Comparison of ENCODE assay signal across 9 mouse cellular contexts in genomic region chr2:130581201-130581600, GRCm38 (mm10). TPM values are rescaled to one million over a fixed set of nuclear protein-coding genes. Genes with fewer than 3 reads are reported as not detected.
DNase-seq lines count a peak whose midpoint lies in the region; ATAC-seq lines count a peak whose summit lies in the region.
"Had no signal": no experiment of that assay in that cellular context is flagged by ENCODE, and none has a peak within 500 bp of the region (broad histone marks: within the 10 kb centered on the region; RNA-seq: fewer than 3 reads in every experiment).

No protein-coding gene starts in this region.

- WGBS in kidney, embryonic 16.5 days = 3% methylated on average over 16 of the region's 16 CpGs
- WGBS in forebrain, embryonic 11.5 days = 2% methylated on average over 16 of the region's 16 CpGs
- WGBS in limb, embryonic 11.5 days = 3% methylated on average over 16 of the region's 16 CpGs
- 3% methylated on average over 16 of the region's 16 CpGs for WGBS in neural tube, embryonic 15.5 days

- no peaks in the 10 kb centered on the region for H3K36me3 ChIP-seq in kidney, embryonic 16.5 days (ENCODE audit: insufficient read depth, low read length)
- no peaks in the 10 kb centered on the region for H3K36me3 ChIP-seq in forebrain, embryonic 11.5 days (ENCODE audit: control insufficient read depth, insufficient read depth, low read length)
- H3K36me3 ChIP-seq in limb, embryonic 11.5 days (ENCODE audit: control insufficient read depth, insufficient read depth, low read length) = no peaks in the 10 kb centered on the region
- H3K36me3 ChIP-seq in neural tube, embryonic 15.5 days = no peaks in the 10 kb centered on the region
- H3K36me3 ChIP-seq: G1E had no signal

- peak overlapping the region; percentile 54 for H3K4me2 ChIP-seq in kidney, embryonic 16.5 days (replicated peaks; ENCODE audit: low read depth, low read length)
- peak overlapping the region; percentile 28 for H3K4me2 ChIP-seq in forebrain, embryonic 11.5 days (ENCODE audit: low read depth, low read length, severe bottlenecking)
- peak overlapping the region; percentile 41 for H3K4me2 ChIP-seq in limb, embryonic 11.5 days (ENCODE audit: low read depth, severe bottlenecking)
- peak overlapping the region; percentile 54 for H3K4me2 ChIP-seq in neural tube, embryonic 15.5 days

- no peak overlapping the region for H3K9ac ChIP-seq in kidney, embryonic 16.5 days (replicated peaks; ENCODE audit: low read length)
- no peak overlapping the region for H3K9ac ChIP-seq in forebrain, embryonic 11.5 days (ENCODE audit: low read length)
- H3K9ac ChIP-seq in limb, embryonic 11.5 days (ENCODE audit: low read length) = no peak overlapping the region
- no peak overlapping the region for H3K9ac ChIP-seq in neural tube, embryonic 15.5 days (replicated peaks)

- peaks cover 65% of the 10 kb centered on the region for H3K27me3 ChIP-seq in kidney, embryonic 16.5 days (ENCODE audit: insufficient read depth, low read length)
- H3K27me3 ChIP-seq in forebrain, embryonic 11.5 days (ENCODE audit: control insufficient read depth, insufficient read depth, low read length) = peaks cover 65% of the 10 kb centered on the region
- peaks cover 65% of the 10 kb centered on the region for H3K27me3 ChIP-seq in limb, embryonic 11.5 days (ENCODE audit: control insufficient read depth, insufficient read depth, low read length)
- H3K27me3 ChIP-seq in neural tube, embryonic 15.5 days (replicated peaks) = peaks cover 77% of the 10 kb centered on the region

- ATAC-seq in kidney, embryonic 16.5 days (ENCODE audit: low FRiP score, low TSS enrichment) = no peak
- ATAC-seq in forebrain, embryonic 11.5 days (replicated peaks; ENCODE audit: low FRiP score) = no peak
- ATAC-seq in limb, embryonic 11.5 days (ENCODE audit: insufficient number of reproducible peaks, low FRiP score, low TSS enrichment, low read depth) = no peak
- no peak for ATAC-seq in neural tube, embryonic 15.5 days (ENCODE audit: low FRiP score)
- no peak for ATAC-seq in activated CD4-positive, CD25-positive, alpha-beta regulatory T cell, adult 4 months

- H3K9me3 ChIP-seq in kidney, embryonic 16.5 days (ENCODE audit: low read length) = no peaks in the 10 kb centered on the region
- no peaks in the 10 kb centered on the region for H3K9me3 ChIP-seq in forebrain, embryonic 11.5 days (ENCODE audit: control insufficient read depth, low read length)
- H3K9me3 ChIP-seq in limb, embryonic 11.5 days (ENCODE audit: control insufficient read depth, low read length) = no peaks in the 10 kb centered on the region
- no peaks in the 10 kb centered on the region for H3K9me3 ChIP-seq in neural tube, embryonic 15.5 days (replicated peaks)
- H3K9me3 ChIP-seq: G1E had no signal

- DNase-seq in kidney, adult 9 months = no peak
- no peak for DNase-seq in forebrain, embryonic 11.5 days (ENCODE audit: low spot score)
- no peak for DNase-seq in limb, embryonic 11.5 days (ENCODE audit: low spot score)
- DNase-seq in embryo, embryonic 10 days (ENCODE audit: low spot score) = no peak
- no peak for DNase-seq in kidney, postnatal 4 days

- peak overlapping the region; percentile 39 for H3K4me3 ChIP-seq in kidney, embryonic 16.5 days (ENCODE audit: low read length)
- H3K4me3 ChIP-seq in forebrain, embryonic 11.5 days (ENCODE audit: low read depth, low read length) = peak overlapping the region; percentile 20; the same call in 1 of the 2 replicates
- H3K4me3 ChIP-seq in limb, embryonic 11.5 days (ENCODE audit: low read depth, low read length) = peak overlapping the region; percentile 21; the same call in 1 of the 2 replicates
- peak overlapping the region; percentile 32 for H3K4me3 ChIP-seq in neural tube, embryonic 15.5 days (replicated peaks)

- no peak overlapping the region for H3K27ac ChIP-seq in kidney, embryonic 16.5 days (ENCODE audit: low read length)
- H3K27ac ChIP-seq in forebrain, embryonic 11.5 days (ENCODE audit: low read depth, low read length) = no peak overlapping the region
- H3K27ac ChIP-seq in limb, embryonic 11.5 days (replicated peaks; ENCODE audit: low read depth, low read length) = no peak overlapping the region
- no peak overlapping the region for H3K27ac ChIP-seq in neural tube, embryonic 15.5 days (replicated peaks)

- H3K4me1 ChIP-seq in kidney, embryonic 16.5 days (ENCODE audit: insufficient read depth, low read length) = peaks cover 19% of the 10 kb centered on the region
- H3K4me1 ChIP-seq in forebrain, embryonic 11.5 days (replicated peaks; ENCODE audit: control insufficient read depth, insufficient read depth, low read length) = peaks cover 6% of the 10 kb centered on the region; the same call in 1 of the 2 replicates
- 0 out of 2 replicates have a peak, but pooled peaks cover 4% of the 10 kb centered on the region for H3K4me1 ChIP-seq in limb, embryonic 11.5 days (ENCODE audit: control insufficient read depth, insufficient read depth, low read length)
- H3K4me1 ChIP-seq in neural tube, embryonic 15.5 days = peaks cover 28% of the 10 kb centered on the region

RNA-seq across cellular contexts. Expression of gene Avp, which starts 1.2 kb away (rescaled TPM):
- polyA plus RNA-seq in kidney, embryonic 16.5 days (2015; fragmentation: Nextera tagmentation; extraction: Ambion mirVana) = not detected in 2 replicates
- polyA plus RNA-seq in forebrain, embryonic 11.5 days (2014; fragmentation: Nextera tagmentation; extraction: Ambion mirVana) = not detected in 2 replicates
- not detected in 2 replicates for polyA plus RNA-seq in limb, embryonic 11.5 days (2014; fragmentation: Nextera tagmentation; extraction: Ambion mirVana)
- not detected in 2 replicates for polyA plus RNA-seq in neural tube, embryonic 15.5 days (2015; fragmentation: Nextera tagmentation; extraction: Ambion mirVana)
- not detected for polyA plus RNA-seq in activated CD4-positive, CD25-positive, alpha-beta regulatory T cell, adult 4 months (2017; shearing (Covaris generic))
- polyA plus RNA-seq: G1E had no signal

RNA-seq across cellular contexts. Expression of gene Oxt, which starts 5.2 kb away (rescaled TPM):
- polyA plus RNA-seq in kidney, embryonic 16.5 days (2015; fragmentation: Nextera tagmentation; extraction: Ambion mirVana) = 0.32 TPM in 1 of 2 replicates, not detected in the other
- not detected in 2 replicates for polyA plus RNA-seq in forebrain, embryonic 11.5 days (2014; fragmentation: Nextera tagmentation; extraction: Ambion mirVana)
- polyA plus RNA-seq in limb, embryonic 11.5 days (2014; fragmentation: Nextera tagmentation; extraction: Ambion mirVana) = not detected in 2 replicates
- polyA plus RNA-seq in neural tube, embryonic 15.5 days (2015; fragmentation: Nextera tagmentation; extraction: Ambion mirVana) = not detected in 2 replicates
- polyA plus RNA-seq in activated CD4-positive, CD25-positive, alpha-beta regulatory T cell, adult 4 months (2017; shearing (Covaris generic)) = not detected
- polyA plus RNA-seq: G1E had no signal

RNA-seq across cellular contexts. Expression of gene Mrps26, which starts 17.7 kb away (rescaled TPM):
- polyA plus RNA-seq in kidney, embryonic 16.5 days (2015; fragmentation: Nextera tagmentation; extraction: Ambion mirVana) = 98.5 and 104 TPM in 2 replicates
- polyA plus RNA-seq in forebrain, embryonic 11.5 days (2014; fragmentation: Nextera tagmentation; extraction: Ambion mirVana) = 70.5 and 81.0 TPM in 2 replicates
- 80.2 and 90.2 TPM in 2 replicates for polyA plus RNA-seq in limb, embryonic 11.5 days (2014; fragmentation: Nextera tagmentation; extraction: Ambion mirVana)
- 105 and 107 TPM in 2 replicates for polyA plus RNA-seq in neural tube, embryonic 15.5 days (2015; fragmentation: Nextera tagmentation; extraction: Ambion mirVana)
- 10 to 100 TPM; 25.4 to 31.1 TPM for polyA plus RNA-seq in activated CD4-positive, CD25-positive, alpha-beta regulatory T cell, adult 4 months (2017; shearing (Covaris generic))

RNA-seq across cellular contexts. Expression of gene Fastkd5, which starts 48.6 kb away (rescaled TPM):
- 16.4 and 19.8 TPM in 2 replicates for polyA plus RNA-seq in kidney, embryonic 16.5 days (2015; fragmentation: Nextera tagmentation; extraction: Ambion mirVana)
- polyA plus RNA-seq in forebrain, embryonic 11.5 days (2014; fragmentation: Nextera tagmentation; extraction: Ambion mirVana) = 20.5 and 21.5 TPM in 2 replicates
- 23.4 and 24.9 TPM in 2 replicates for polyA plus RNA-seq in limb, embryonic 11.5 days (2014; fragmentation: Nextera tagmentation; extraction: Ambion mirVana)
- polyA plus RNA-seq in neural tube, embryonic 15.5 days (2015; fragmentation: Nextera tagmentation; extraction: Ambion mirVana) = 9.5 and 10.8 TPM in 2 replicates
- polyA plus RNA-seq in activated CD4-positive, CD25-positive, alpha-beta regulatory T cell, adult 4 months (2017; shearing (Covaris generic)) = 10 to 100 TPM in 1 of 2 experiments, 1 to 10 TPM in 1; 9.0 to 11.0 TPM

RNA-seq across cellular contexts. Expression of gene Ubox5, which starts 48.6 kb away (rescaled TPM):
- polyA plus RNA-seq in kidney, embryonic 16.5 days (2015; fragmentation: Nextera tagmentation; extraction: Ambion mirVana) = 14.3 and 16.0 TPM in 2 replicates
- 17.8 and 21.5 TPM in 2 replicates for polyA plus RNA-seq in forebrain, embryonic 11.5 days (2014; fragmentation: Nextera tagmentation; extraction: Ambion mirVana)
- 16.6 and 21.1 TPM in 2 replicates for polyA plus RNA-seq in limb, embryonic 11.5 days (2014; fragmentation: Nextera tagmentation; extraction: Ambion mirVana)
- polyA plus RNA-seq in neural tube, embryonic 15.5 days (2015; fragmentation: Nextera tagmentation; extraction: Ambion mirVana) = 10.0 and 11.3 TPM in 2 replicates
- polyA plus RNA-seq in activated CD4-positive, CD25-positive, alpha-beta regulatory T cell, adult 4 months (2017; shearing (Covaris generic)) = 1 to 10 TPM; 8.4 to 9.0 TPM
